Mouse (Mus musculus) gastrocnemius, postnatal 25 days (tissue): ENCODE data around the gene Vegfc. TPM values are rescaled to one million over a fixed set of nuclear protein-coding genes. Genes with fewer than 3 reads are reported as not detected.

ENCODE experiments used
- DNase-seq: peaks from one replicate; pipeline ENCODE4 v3.0.0; 2022
- total RNA-seq, 2 experiments: library from RNA; stranded (reverse); gene quantifications; 1 replicate in 1 of 2; 2 replicates in 1 of 2; pipeline ENCODE4 v1.2.3; 2021

Vegfc gene
- total RNA-seq, 2 experiments from 2014 or later = 1.5 to 2.2 TPM

DNA sequence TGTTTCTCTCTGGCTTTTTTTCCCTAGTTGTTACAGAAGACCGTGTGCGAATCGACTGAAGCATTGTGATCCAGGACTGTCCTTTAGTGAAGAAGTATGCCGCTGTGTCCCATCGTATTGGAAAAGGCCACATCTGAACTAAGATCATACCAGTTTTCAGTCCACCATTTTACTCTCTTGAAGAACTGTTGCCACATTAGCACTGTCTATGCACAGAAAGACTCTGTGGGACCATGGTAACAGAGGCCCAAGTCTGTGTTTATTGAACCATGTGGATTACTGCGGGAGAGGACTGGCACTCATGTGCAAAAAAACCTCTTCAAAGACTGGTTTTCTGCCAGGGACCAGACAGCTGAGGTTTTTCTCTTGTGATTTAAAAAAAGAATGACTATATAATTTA, 108.5 kb downstream of the Vegfc start:
- DNase-seq = no peak

DNA sequence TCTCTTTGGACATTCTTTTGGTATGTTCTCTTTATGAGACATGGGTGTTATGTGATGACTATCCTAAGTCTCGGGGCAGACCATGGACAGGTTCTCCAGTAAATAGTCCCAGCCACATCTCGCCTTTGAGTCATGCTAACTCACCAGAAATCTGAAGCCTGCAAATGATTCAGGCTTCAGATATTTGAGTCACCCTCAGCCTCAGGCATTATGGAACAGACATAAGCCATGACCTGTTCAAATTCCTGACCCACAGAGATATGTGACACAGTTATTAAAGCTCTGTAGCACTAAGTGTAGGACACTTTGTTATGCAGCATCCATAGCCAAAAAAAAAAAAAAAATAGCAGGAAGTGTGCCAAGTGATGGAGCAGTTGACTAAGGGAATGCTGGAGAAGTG, 138.8 kb downstream of the Vegfc start:
- no peak for DNase-seq

DNA sequence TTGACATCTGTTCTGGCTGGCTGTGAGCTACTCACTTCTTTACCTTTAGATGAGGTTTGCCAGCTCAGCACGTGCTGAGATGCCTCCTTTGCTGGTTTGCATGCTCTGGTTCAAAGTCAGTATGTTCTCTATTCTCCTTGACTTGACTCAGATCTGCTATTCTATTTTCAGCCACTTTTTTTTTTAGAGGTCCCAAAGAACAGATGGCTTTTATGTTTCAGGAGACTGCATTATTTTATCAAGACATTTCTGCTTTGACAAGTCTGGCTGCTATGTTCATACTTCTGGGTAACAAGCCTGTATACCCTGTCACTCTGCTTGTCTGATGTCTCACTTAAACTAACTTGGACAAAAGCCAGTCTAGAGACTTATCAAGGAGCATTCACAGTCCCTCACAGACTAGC, 151.4 kb downstream of the Vegfc start:
- DNase-seq = no peak

DNA sequence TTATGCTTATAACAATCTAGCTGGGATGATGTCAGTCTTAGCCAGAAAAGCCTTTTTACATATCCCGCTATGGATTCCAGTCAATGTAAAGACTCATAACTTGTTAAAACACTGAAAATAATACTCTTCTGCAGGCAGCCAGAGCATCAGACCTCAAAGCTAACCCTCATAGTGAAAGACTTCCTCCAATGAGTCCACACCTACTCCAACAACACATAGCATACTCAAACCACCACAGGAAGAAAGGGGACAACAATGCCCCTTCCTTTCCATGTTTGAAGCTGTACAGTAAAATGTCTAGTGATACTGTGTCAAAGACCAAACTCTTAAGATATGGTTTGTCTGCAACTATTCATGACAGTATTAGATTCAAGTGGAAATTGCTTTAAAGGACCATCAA, 153.2 kb downstream of the Vegfc start:
- DNase-seq = no peak

DNA sequence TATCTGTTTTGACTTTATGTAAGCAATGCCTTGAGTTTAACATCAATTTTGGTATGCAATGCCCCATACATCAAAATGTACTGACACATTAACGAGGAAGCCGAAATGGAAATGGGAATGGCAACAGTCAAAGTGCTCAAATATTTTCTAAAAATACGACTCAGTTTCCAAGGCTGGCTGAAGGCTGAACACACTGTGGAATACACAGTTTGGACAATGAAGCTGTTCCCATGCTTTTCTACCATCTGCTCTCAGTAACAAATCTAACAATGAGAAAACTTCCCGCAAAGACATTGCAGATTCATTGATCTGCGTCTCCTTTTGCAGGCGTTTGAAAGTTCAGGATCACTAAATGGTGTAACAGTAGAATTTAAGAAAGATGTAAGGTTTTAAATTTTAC, 155.9 kb downstream of the Vegfc start:
- no peak for DNase-seq
